Mouse (Mus musculus): ENCODE measurements around the gene Frmpd3. TPM values are rescaled to one million over a fixed set of nuclear protein-coding genes. Genes with fewer than 3 reads are reported as not detected.

Frmpd3 gene
- polyA plus RNA-seq, 1 experiment from 2014 or later: 3.7 TPM

GRCm38 (mm10) chrX:140399986-140400385 is 57.9 kb downstream of the Frmpd3 start:
- no peak for ATAC-seq (ENCODE audit: low FRiP score, low TSS enrichment)

GRCm38 (mm10) chrX:140402904-140403303 is 60.8 kb downstream of the Frmpd3 start:
- peak; percentile 24 for DNase-seq
- Histone ChIP-seq H3K4me2 (ENCODE audit: low read length) (no peak overlapping the region), H3K9me3 (ENCODE audit: control insufficient read depth, low read length) (no peaks in the 10 kb centered on the region), H3K4me1 (ENCODE audit: control insufficient read depth, insufficient read depth, low read length) (no peaks in the 10 kb centered on the region), H3K36me3 (ENCODE audit: control insufficient read depth, insufficient read depth, low read length) (no peaks in the 10 kb centered on the region), H3K27ac (replicated peaks; ENCODE audit: low read depth, low read length) (no peak overlapping the region), H3K9ac (replicated peaks; ENCODE audit: low read length) (no peak overlapping the region), H3K4me3 (replicated peaks; ENCODE audit: low read depth, low read length) (no peak overlapping the region), H3K27me3 (ENCODE audit: control insufficient read depth, insufficient read depth, low read length) (no peaks in the 10 kb centered on the region)
- 55% methylated on average over 4 of the region's 4 CpGs for WGBS
- ATAC-seq (ENCODE audit: low FRiP score, low TSS enrichment): no peak

More at GRCm38 (mm10) chrX:140399986-140400385, 57.9 kb downstream of the Frmpd3 start:
- no peak overlapping the region for H3K4me2 ChIP-seq (ENCODE audit: low read length)
- DNase-seq: peak; percentile 8
- no peak overlapping the region for H3K9ac ChIP-seq (replicated peaks; ENCODE audit: low read length)
- no peak overlapping the region for H3K4me3 ChIP-seq (replicated peaks; ENCODE audit: low read depth, low read length)
- WGBS: 30% methylated on average over 3 of the region's 3 CpGs
- no peaks in the 10 kb centered on the region for H3K27me3 ChIP-seq (ENCODE audit: control insufficient read depth, insufficient read depth, low read length)
- H3K9me3 ChIP-seq (ENCODE audit: control insufficient read depth, low read length): no peaks in the 10 kb centered on the region
- H3K27ac ChIP-seq (replicated peaks; ENCODE audit: low read depth, low read length): no peak overlapping the region
- H3K36me3 ChIP-seq (ENCODE audit: control insufficient read depth, insufficient read depth, low read length): no peaks in the 10 kb centered on the region
- H3K4me1 ChIP-seq (ENCODE audit: control insufficient read depth, insufficient read depth, low read length): no peaks in the 10 kb centered on the region

GRCm38 (mm10) chrX:140406079-140406478 is 64.0 kb downstream of the Frmpd3 start:
- no peaks in the 10 kb centered on the region for H3K4me1 ChIP-seq (ENCODE audit: control insufficient read depth, insufficient read depth, low read length)
- no peak for ATAC-seq (ENCODE audit: low FRiP score, low TSS enrichment)
- peak; percentile 15 for DNase-seq

GRCm38 (mm10) chrX:140406501-140406900 is 64.4 kb downstream of the Frmpd3 start:
- H3K9me3 ChIP-seq (ENCODE audit: control insufficient read depth, low read length): no peaks in the 10 kb centered on the region
- H3K4me3 ChIP-seq (replicated peaks; ENCODE audit: low read depth, low read length): no peak overlapping the region
- H3K4me2 ChIP-seq (ENCODE audit: low read length): no peak overlapping the region
- DNase-seq: no peak
- ATAC-seq (ENCODE audit: low FRiP score, low TSS enrichment): no peak
- H3K9ac ChIP-seq (replicated peaks; ENCODE audit: low read length): no peak overlapping the region
- H3K27me3 ChIP-seq (ENCODE audit: control insufficient read depth, insufficient read depth, low read length): no peaks in the 10 kb centered on the region
- no peaks in the 10 kb centered on the region for H3K36me3 ChIP-seq (ENCODE audit: control insufficient read depth, insufficient read depth, low read length)
- no peak overlapping the region for H3K27ac ChIP-seq (replicated peaks; ENCODE audit: low read depth, low read length)
- no peaks in the 10 kb centered on the region for H3K4me1 ChIP-seq (ENCODE audit: control insufficient read depth, insufficient read depth, low read length)

More at GRCm38 (mm10) chrX:140406079-140406478, 64.0 kb downstream of the Frmpd3 start:
- Histone ChIP-seq H3K27ac (replicated peaks; ENCODE audit: low read depth, low read length) (no peak overlapping the region), H3K9me3 (ENCODE audit: control insufficient read depth, low read length) (no peaks in the 10 kb centered on the region), H3K27me3 (ENCODE audit: control insufficient read depth, insufficient read depth, low read length) (no peaks in the 10 kb centered on the region), H3K36me3 (ENCODE audit: control insufficient read depth, insufficient read depth, low read length) (no peaks in the 10 kb centered on the region), H3K9ac (replicated peaks; ENCODE audit: low read length) (no peak overlapping the region), H3K4me2 (ENCODE audit: low read length) (no peak overlapping the region), H3K4me3 (replicated peaks; ENCODE audit: low read depth, low read length) (no peak overlapping the region)
- 49% methylated on average over 3 of the region's 4 CpGs for WGBS

GRCm38 (mm10) chrX:140407593-140407992 is 65.5 kb downstream of the Frmpd3 start:
- no peak for ATAC-seq (ENCODE audit: low FRiP score, low TSS enrichment)
- H3K4me2 ChIP-seq (ENCODE audit: low read length): no peak overlapping the region
- WGBS: 80% methylated on average over 5 of the region's 5 CpGs
- no peaks in the 10 kb centered on the region for H3K36me3 ChIP-seq (ENCODE audit: control insufficient read depth, insufficient read depth, low read length)
- no peak overlapping the region for H3K9ac ChIP-seq (replicated peaks; ENCODE audit: low read length)
- no peaks in the 10 kb centered on the region for H3K9me3 ChIP-seq (ENCODE audit: control insufficient read depth, low read length)
- no peaks in the 10 kb centered on the region for H3K4me1 ChIP-seq (ENCODE audit: control insufficient read depth, insufficient read depth, low read length)
- H3K27ac ChIP-seq (replicated peaks; ENCODE audit: low read depth, low read length): no peak overlapping the region
- H3K4me3 ChIP-seq (replicated peaks; ENCODE audit: low read depth, low read length): no peak overlapping the region
- DNase-seq: no peak
- H3K27me3 ChIP-seq (ENCODE audit: control insufficient read depth, insufficient read depth, low read length): no peaks in the 10 kb centered on the region

GRCm38 (mm10) chrX:140418467-140418866 is 76.4 kb downstream of the Frmpd3 start:
- Histone ChIP-seq H3K27ac (replicated peaks; ENCODE audit: low read depth, low read length) (no peak overlapping the region), H3K27me3 (ENCODE audit: control insufficient read depth, insufficient read depth, low read length) (no peaks in the 10 kb centered on the region; the same call in 1 of the 2 replicates), H3K4me2 (ENCODE audit: low read length) (no peak overlapping the region), H3K9ac (replicated peaks; ENCODE audit: low read length) (no peak overlapping the region), H3K4me3 (replicated peaks; ENCODE audit: low read depth, low read length) (no peak overlapping the region), H3K4me1 (ENCODE audit: control insufficient read depth, insufficient read depth, low read length) (no peaks in the 10 kb centered on the region), H3K9me3 (ENCODE audit: control insufficient read depth, low read length) (no peaks in the 10 kb centered on the region), H3K36me3 (ENCODE audit: control insufficient read depth, insufficient read depth, low read length) (no peaks in the 10 kb centered on the region)
- 89% methylated on average over 4 of the region's 4 CpGs for WGBS
- DNase-seq (no peak), ATAC-seq (ENCODE audit: low FRiP score, low TSS enrichment) (no peak)

GRCm38 (mm10) chrX:140427124-140427523 is 85.1 kb downstream of the Frmpd3 start:
- Histone ChIP-seq H3K9me3 (ENCODE audit: control insufficient read depth, low read length) (no peaks in the 10 kb centered on the region), H3K4me1 (ENCODE audit: control insufficient read depth, insufficient read depth, low read length) (no peaks in the 10 kb centered on the region), H3K36me3 (ENCODE audit: control insufficient read depth, insufficient read depth, low read length) (no peaks in the 10 kb centered on the region), H3K27me3 (ENCODE audit: control insufficient read depth, insufficient read depth, low read length) (no peaks in the 10 kb centered on the region), H3K4me2 (ENCODE audit: low read length) (no peak overlapping the region), H3K9ac (replicated peaks; ENCODE audit: low read length) (no peak overlapping the region), H3K27ac (replicated peaks; ENCODE audit: low read depth, low read length) (no peak overlapping the region), H3K4me3 (replicated peaks; ENCODE audit: low read depth, low read length) (no peak overlapping the region)
- DNase-seq (no peak), ATAC-seq (ENCODE audit: low FRiP score, low TSS enrichment) (no peak)
- 56% methylated on average over 4 of the region's 4 CpGs for WGBS

- 66% methylated on average over 8 of the region's 8 CpGs for WGBS
- H3K4me1 ChIP-seq (ENCODE audit: control insufficient read depth, insufficient read depth, low read length): no peaks in the 10 kb centered on the region
- no peaks in the 10 kb centered on the region for H3K36me3 ChIP-seq (ENCODE audit: control insufficient read depth, insufficient read depth, low read length)
- H3K27me3 ChIP-seq (ENCODE audit: control insufficient read depth, insufficient read depth, low read length): no peaks in the 10 kb centered on the region
- no peak overlapping the region for H3K9ac ChIP-seq (replicated peaks; ENCODE audit: low read length)
- H3K4me3 ChIP-seq (replicated peaks; ENCODE audit: low read depth, low read length): no peak overlapping the region
- no peaks in the 10 kb centered on the region for H3K9me3 ChIP-seq (ENCODE audit: control insufficient read depth, low read length)
- DNase-seq (no peak), ATAC-seq (ENCODE audit: low FRiP score, low TSS enrichment) (no peak)
- H3K4me2 ChIP-seq (ENCODE audit: low read length): no peak overlapping the region
- H3K27ac ChIP-seq (replicated peaks; ENCODE audit: low read depth, low read length): no peak overlapping the region
Measured at GRCm38 (mm10) chrX:140428252-140428651, 86.2 kb downstream of the Frmpd3 start.

- H3K9ac ChIP-seq (replicated peaks; ENCODE audit: low read length): no peak overlapping the region
- H3K27ac ChIP-seq (replicated peaks; ENCODE audit: low read depth, low read length): no peak overlapping the region
- H3K9me3 ChIP-seq (ENCODE audit: control insufficient read depth, low read length): no peaks in the 10 kb centered on the region
- H3K4me3 ChIP-seq (replicated peaks; ENCODE audit: low read depth, low read length): no peak overlapping the region
- 79% methylated on average over 5 of the region's 5 CpGs for WGBS
- ATAC-seq (ENCODE audit: low FRiP score, low TSS enrichment) (no peak), DNase-seq (no peak)
- no peak overlapping the region for H3K4me2 ChIP-seq (ENCODE audit: low read length)
- H3K4me1 ChIP-seq (ENCODE audit: control insufficient read depth, insufficient read depth, low read length): no peaks in the 10 kb centered on the region
- H3K27me3 ChIP-seq (ENCODE audit: control insufficient read depth, insufficient read depth, low read length): no peaks in the 10 kb centered on the region
- H3K36me3 ChIP-seq (ENCODE audit: control insufficient read depth, insufficient read depth, low read length): no peaks in the 10 kb centered on the region
Measured at GRCm38 (mm10) chrX:140429985-140430384, 87.9 kb downstream of the Frmpd3 start.

Measured in midbrain, embryonic 14.5 days (tissue).